Mouse (Mus musculus): ENCODE results near the gene Nin.

GRCm38 (mm10) chr12:70083737-70084136 lies 29.8 kb downstream of the Nin start:
- TF ChIP-seq EP300 (IDR thresholded peaks at IDR 0.05; ENCODE audit: insufficient read depth, low read depth, low read length) (no peak), POLR2A (IDR thresholded peaks at IDR 0.05; ENCODE audit: insufficient read depth, low read depth, low read length) (no peak)

All from heart, adult 2 months (tissue).